Mouse (Mus musculus) layer of hippocampus, adult 6 months (tissue): ENCODE measurements around the gene Gm13871. TPM values are rescaled to one million over a fixed set of nuclear protein-coding genes. Genes with fewer than 3 reads are reported as not detected.

Experiments
- long read RNA-seq, 2 experiments: library from polyadenylated mRNA; unstranded; transcript quantifications; one replicate each; pipeline ENCODE4 v2.0.0; 2019 to 2020
- polyA plus RNA-seq: library from polyadenylated mRNA; unstranded; fragments of <200 nt; fragmentation: Nextera tagmentation; gene quantifications from 2 replicates; pipeline ENCODE4 v1.2.3, GENCODE M21; 2021

Gm13871 gene
- polyA plus RNA-seq = not detected in 2 replicates
- long read RNA-seq, experiment 1 = 0 reads
- long read RNA-seq, experiment 2 = 0 reads

DNA sequence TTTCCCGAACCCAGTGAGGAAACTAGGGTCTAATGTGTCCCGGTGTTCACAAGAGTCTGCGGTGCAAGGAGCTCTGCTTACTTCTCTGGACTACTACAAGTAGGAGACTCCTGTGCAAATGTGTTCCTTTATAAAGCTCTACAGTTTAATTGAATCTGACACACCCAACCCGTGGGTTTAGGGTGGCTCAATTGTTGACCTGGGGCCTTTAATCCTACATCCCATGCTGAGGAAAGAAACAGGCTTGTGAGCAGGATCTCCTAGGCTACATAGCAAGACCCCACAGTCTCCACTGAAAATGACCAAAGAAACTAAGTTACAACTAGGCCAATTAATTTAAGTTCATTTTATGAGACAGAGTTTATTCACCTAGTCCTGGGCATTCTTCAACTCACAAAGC, at the start of gene Gm13871:
Gene Gm13871 (minus strand): TSS at position 101 of the 400 bp plus-strand sequence.

GRCm38 (mm10) chr4:73950375-73950896, 44.7 kb upstream of the Gm13871 start, which contains the start of gene 2310002L09Rik:
TSS of gene 2310002L09Rik (minus strand) at chr4:73950846.

GRCm38 (mm10) chr4:73920660-73921059, 14.9 kb upstream of the Gm13871 start, which contains the start of gene Gm11756:
TSS of gene Gm11756 (minus strand) at chr4:73920760.

GRCm38 (mm10) chr4:73891012-73891411, 14.7 kb downstream of the Gm13871 start, which contains the start of gene Gm11757:
TSS of gene Gm11757 (minus strand) at chr4:73891112.

GRCm38 (mm10) chr4:73876166-73876565, 29.6 kb downstream of the Gm13871 start, which contains the start of gene Gm11758:
TSS of gene Gm11758 (minus strand) at chr4:73876266.

Other genes starting within 250 kb of the Gm13871 start
- not detected in 2 replicates for gene Gm11239, start 237.6 kb downstream of the Gm13871 start, polyA plus RNA-seq
- gene Gm428, start 222.4 kb downstream of the Gm13871 start, polyA plus RNA-seq = not detected in 2 replicates
- 0.05 TPM in 1 of 2 replicates, not detected in the other for gene Rasef, start 115.0 kb downstream of the Gm13871 start, polyA plus RNA-seq
- gene Gm11758, start 29.7 kb downstream of the Gm13871 start, polyA plus RNA-seq = not detected in 2 replicates
- not detected in 2 replicates for gene Gm11757, start 14.8 kb downstream of the Gm13871 start, polyA plus RNA-seq
- gene Gm11756, start 14.8 kb upstream of the Gm13871 start, polyA plus RNA-seq = not detected in 2 replicates
- gene 2310002L09Rik, start 44.9 kb upstream of the Gm13871 start, polyA plus RNA-seq = not detected in 2 replicates
- gene Frmd3, start 107.5 kb upstream of the Gm13871 start, polyA plus RNA-seq = 1.8 and 1.9 TPM in 2 replicates